Mouse (Mus musculus): ENCODE results near the gene 6030445D17Rik.

DNA sequence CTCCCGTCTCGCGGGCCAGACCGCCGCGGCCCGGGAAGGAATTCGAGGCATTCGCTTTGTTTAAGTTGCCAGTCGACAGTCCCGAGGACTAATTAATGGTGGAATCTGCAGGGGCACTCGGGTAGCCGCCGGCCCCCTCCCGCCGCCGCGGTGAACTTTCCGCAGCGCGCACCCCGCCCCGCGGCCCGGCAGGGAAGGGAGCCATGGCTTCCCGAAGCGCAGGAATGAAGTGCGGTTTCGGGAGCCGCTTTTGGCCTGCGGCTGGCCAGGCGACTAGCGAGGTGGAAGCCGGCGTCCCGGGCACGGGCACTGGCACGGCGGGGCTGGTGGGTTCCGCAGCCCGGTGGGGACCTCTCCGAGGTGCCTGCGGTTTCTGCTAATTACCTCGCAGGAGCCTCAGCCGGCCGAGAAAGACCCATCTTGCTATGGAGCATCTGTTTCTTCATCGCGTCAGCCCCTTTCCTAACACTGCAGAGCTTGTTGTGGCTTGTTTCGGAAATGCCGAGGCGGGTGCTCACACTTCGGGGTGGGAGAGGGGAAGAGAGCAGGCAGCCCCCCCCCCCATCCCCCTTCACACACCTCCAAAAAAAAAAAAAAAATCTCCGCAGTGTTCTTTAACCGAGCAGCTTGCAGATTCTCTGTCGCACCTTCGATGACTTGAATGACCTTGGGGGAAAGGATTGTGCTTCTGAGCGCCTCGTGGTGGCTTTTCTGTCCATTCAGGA, 8.5 kb downstream of the 6030445D17Rik start:
- TF ChIP-seq CTCF (conservative IDR thresholded peaks at IDR 0.05; ENCODE audit: low read length): no peak
- no peak for TF ChIP-seq NANOG (IDR thresholded peaks at IDR 0.05; ENCODE audit: borderline replicate concordance, low read length)
- TF ChIP-seq POU5F1 (IDR thresholded peaks at IDR 0.05; ENCODE audit: borderline replicate concordance, low read length): no peak

All from E14TG2a.4 (cell line).